Mouse (Mus musculus) liver, embryonic 14.5 days (tissue): ENCODE results near the gene Ntrk3. TPM values are rescaled to one million over a fixed set of nuclear protein-coding genes. Genes with fewer than 3 reads are reported as not detected.

ENCODE experiments used
- ATAC-seq: fragments of 200-750 bp; cut with Nextera tagmentation; 2 replicates; pipeline ENCODE4 v1.8.0; 2017; ENCODE audit warnings: moderate number of reproducible peaks, mild to moderate bottlenecking, moderate library complexity; ENCODE audit not compliant: insufficient read depth
- DNase-seq, 3 experiments: peaks; one replicate each; pipeline ENCODE4 v3.0.0-alpha.2; 2012 to 2013; ENCODE audit warnings: low read depth in 3 of 3, low spot score in 3 of 3
- H3K27ac ChIP-seq: fragments of 300-500 bp; sonication (generic); 2 replicates; pipeline ENCODE4 v1.5.1; 2014; ENCODE audit warnings: moderate library complexity, mild to moderate bottlenecking, control low read depth, inconsistent platforms
- H3K27me3 ChIP-seq: fragments of 300-500 bp; sonication (generic); 2 replicates; pipeline ENCODE4 v1.6.1; 2014; ENCODE audit warnings: mild to moderate bottlenecking, low read length, moderate library complexity; ENCODE audit not compliant: control insufficient read depth, insufficient read depth
- H3K36me3 ChIP-seq: fragments of 300-500 bp; sonication (generic); replicated peaks from 2 replicates; pipeline ENCODE4 v1.6.1; 2014; ENCODE audit warnings: low read depth; ENCODE audit not compliant: control insufficient read depth, insufficient read depth
- H3K4me1 ChIP-seq, 2 experiments: fragments of 200-500 bp in 1 of 2; fragments of 300-500 bp in 1 of 2; sonication (generic) in 1 of 2; replicated peaks; 2 replicates each; pipeline ENCODE4 v1.6.1; 2012 to 2014; ENCODE audit warnings: antibody characterized with exemption in 1 of 2, inconsistent platforms in 1 of 2, low read length in 1 of 2; ENCODE audit not compliant: control insufficient read depth in 2 of 2, insufficient read depth in 2 of 2
- H3K4me2 ChIP-seq: fragments of 300-500 bp; sonication (generic); 2 replicates; pipeline ENCODE4 v1.6.1; 2014; ENCODE audit warnings: low read depth, mild to moderate bottlenecking, control low read depth, moderate library complexity
- H3K4me3 ChIP-seq, 2 experiments: fragments of 200-500 bp in 1 of 2; fragments of 300-500 bp in 1 of 2; sonication (generic) in 1 of 2; 2 replicates each; pipeline ENCODE4 v1.5.1; 2012 to 2014; ENCODE audit warnings: low read depth in 2 of 2, low read length in 2 of 2, mild to moderate bottlenecking in 2 of 2, control low read depth in 1 of 2, inconsistent platforms in 1 of 2, moderate library complexity in 1 of 2; ENCODE audit not compliant: insufficient read depth in 1 of 2
- H3K9ac ChIP-seq: fragments of 300-500 bp; sonication (generic); replicated peaks from 2 replicates; pipeline ENCODE4 v1.6.1; 2014; ENCODE audit warnings: mild to moderate bottlenecking, control low read depth, moderate library complexity
- H3K9me3 ChIP-seq: fragments of 300-500 bp; sonication (generic); 2 replicates; pipeline ENCODE4 v1.6.1; 2016; ENCODE audit warnings: low read length, mixed read lengths; ENCODE audit not compliant: control insufficient read depth
- CTCF ChIP-seq: IDR thresholded peaks from 2 replicates; pipeline ENCODE4 v1.5.1; 2016; ENCODE audit warnings: antibody characterized with exemption, low read depth, control low read depth
- EP300 ChIP-seq: IDR thresholded peaks from 2 replicates; pipeline ENCODE4 v1.6.1; 2016; ENCODE audit warnings: antibody characterized with exemption, low read depth
- WGBS: fragments of 180-500 bp; shearing (Covaris S2); extraction: QIAGEN DNeasy Blood & Tissue Kit; methylation state at CpG from one replicate; pipeline ENCODE4 v1.1.7; 2014; ENCODE audit not compliant: insufficient replicate concordance; 5-methylcytosine and 5-hydroxymethylcytosine counted together
- polyA plus RNA-seq, 2 experiments: library from polyadenylated mRNA; depleted of rRNA in 1 of 2; stranded (reverse) in 1 of 2; unstranded in 1 of 2; fragments of >200 nt; fragmentation: Nextera tagmentation in 1 of 2; extraction: Ambion mirVana in 1 of 2; gene quantifications; 2 replicates each; pipeline versions ENCODE4 v1.2.1 to v1.2.3; 2012 to 2014

Ntrk3 gene
- polyA plus RNA-seq, 2 experiments: 0.14 to 0.25 TPM

DNA sequence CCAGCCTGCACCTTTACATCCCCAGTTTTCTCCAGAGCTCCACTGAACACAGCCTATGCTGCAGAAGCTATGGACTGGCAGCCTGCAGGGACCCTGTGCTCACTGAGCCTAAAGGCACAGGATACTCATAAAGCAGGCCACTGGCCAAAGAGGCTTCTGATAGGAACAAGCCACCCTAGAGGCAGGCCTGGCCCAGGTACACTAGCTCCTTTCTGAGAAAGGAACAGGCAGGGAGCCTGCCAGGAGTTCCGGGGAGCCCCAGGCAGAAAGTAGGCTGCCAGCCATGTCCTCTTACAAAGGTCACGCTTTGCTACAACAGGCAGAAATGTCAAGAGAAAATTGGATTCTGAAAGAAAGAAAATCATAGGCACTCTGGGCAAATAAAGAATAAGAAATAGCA lies 254.8 kb downstream of the Ntrk3 start:
- DNase-seq (no peak), ATAC-seq (no peak)
- no peaks in the 10 kb centered on the region for H3K36me3 ChIP-seq

DNA sequence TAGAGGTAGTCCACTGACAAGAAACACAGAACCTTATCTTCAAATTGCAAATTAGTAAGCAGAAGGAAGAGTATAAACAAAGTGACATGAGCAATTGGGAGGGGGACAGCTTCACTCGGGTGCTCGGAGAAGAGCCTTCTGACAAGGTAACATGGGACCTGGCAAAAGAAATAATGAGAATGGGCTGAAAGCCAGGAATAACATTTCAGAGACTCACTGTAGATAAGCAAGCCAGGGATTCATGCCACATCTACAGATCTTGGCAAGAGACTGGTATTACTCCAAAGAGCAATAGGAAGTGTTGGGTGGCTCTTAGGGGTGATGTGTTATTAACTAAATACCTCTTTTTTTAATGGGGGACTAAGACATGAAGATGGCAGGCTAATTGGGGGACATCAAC lies 258.9 kb downstream of the Ntrk3 start:
- no peak for DNase-seq
- Histone ChIP-seq H3K9ac (no peak overlapping the region), H3K27ac (no peak overlapping the region), H3K9me3 (no peaks in the 10 kb centered on the region), H3K36me3 (no peaks in the 10 kb centered on the region), H3K4me3 (no peak overlapping the region), H3K4me1 (no peaks in the 10 kb centered on the region), H3K27me3 (no peaks in the 10 kb centered on the region), H3K4me2 (no peak overlapping the region)
- no peak for ATAC-seq
- TF ChIP-seq CTCF (no peak), EP300 (no peak)
- 74% methylated on average over 2 of the region's 2 CpGs for WGBS

More for the DNA sequence above, 254.8 kb downstream of the Ntrk3 start:
- H3K4me3 ChIP-seq: no peak overlapping the region
- H3K27ac ChIP-seq: no peak overlapping the region
- 55% methylated on average over 2 of the region's 2 CpGs for WGBS
- no peak overlapping the region for H3K4me2 ChIP-seq
- H3K9ac ChIP-seq: no peak overlapping the region
- TF ChIP-seq CTCF (no peak), EP300 (no peak)
- H3K4me1 ChIP-seq: no peaks in the 10 kb centered on the region
- H3K9me3 ChIP-seq: no peaks in the 10 kb centered on the region
- H3K27me3 ChIP-seq: no peaks in the 10 kb centered on the region

DNA sequence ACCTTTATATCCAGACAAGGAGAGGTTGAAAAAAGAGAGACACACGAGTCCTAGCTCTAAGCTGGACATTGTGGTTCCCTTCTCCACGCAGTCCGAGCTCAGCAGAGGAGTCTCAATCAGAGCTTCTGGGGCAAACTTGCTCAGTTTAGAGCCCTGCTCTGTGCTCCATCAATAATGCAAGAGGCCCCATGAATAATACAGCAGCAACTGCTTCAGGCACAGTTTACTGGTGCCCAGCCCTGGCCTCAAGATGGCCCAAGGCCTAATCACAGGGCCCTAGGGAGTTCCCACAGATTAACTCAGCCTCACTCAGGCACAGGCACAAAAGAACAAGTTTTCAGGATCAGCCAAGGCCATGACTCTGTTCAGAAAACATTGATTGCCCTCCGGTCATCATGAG lies 266.1 kb downstream of the Ntrk3 start:
- Histone ChIP-seq H3K36me3 (no peaks in the 10 kb centered on the region), H3K27me3 (no peaks in the 10 kb centered on the region), H3K9me3 (no peaks in the 10 kb centered on the region), H3K4me1 (no peaks in the 10 kb centered on the region), H3K27ac (no peak overlapping the region), H3K9ac (no peak overlapping the region), H3K4me3 (no peak overlapping the region), H3K4me2 (no peak overlapping the region)
- TF ChIP-seq EP300: no peak
- no peak for TF ChIP-seq CTCF
- no peak for DNase-seq
- no peak for ATAC-seq
- WGBS: 65% methylated on average over 4 of the region's 4 CpGs

GRCm38 (mm10) chr7:78471270-78471669 lies 266.5 kb downstream of the Ntrk3 start:
- Histone ChIP-seq H3K4me1 (no peaks in the 10 kb centered on the region), H3K36me3 (no peaks in the 10 kb centered on the region), H3K4me2 (no peak overlapping the region), H3K27me3 (no peaks in the 10 kb centered on the region), H3K9me3 (no peaks in the 10 kb centered on the region), H3K4me3 (no peak overlapping the region), H3K27ac (no peak overlapping the region), H3K9ac (no peak overlapping the region)
- TF ChIP-seq CTCF: no peak
- TF ChIP-seq EP300: no peak
- ATAC-seq (no peak), DNase-seq (no peak)
- WGBS: 38% methylated on average over 1 of the region's 1 CpGs

DNA sequence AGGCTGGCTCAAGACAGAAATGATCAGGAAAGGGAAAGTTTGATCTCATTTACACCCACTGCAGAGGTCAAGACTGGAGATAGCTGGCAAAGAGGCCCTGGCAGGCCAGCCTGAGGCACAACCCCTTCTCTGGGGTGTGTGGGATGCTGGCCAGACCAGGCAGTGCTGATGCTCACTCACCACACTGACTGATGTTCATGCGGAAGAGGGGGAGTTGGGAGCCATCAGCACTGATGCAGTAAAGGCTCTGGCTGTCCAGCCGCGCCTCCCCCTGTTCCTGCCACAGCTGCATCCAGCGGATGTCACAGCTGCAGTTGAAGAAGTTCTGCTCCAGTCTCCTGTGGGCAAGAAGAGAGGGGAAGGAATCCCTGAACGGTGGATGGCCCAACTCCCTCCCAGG lies 275.2 kb downstream of the Ntrk3 start:
- Histone ChIP-seq H3K9me3 (no peaks in the 10 kb centered on the region), H3K4me1 (no peaks in the 10 kb centered on the region), H3K27me3 (no peaks in the 10 kb centered on the region), H3K36me3 (no peaks in the 10 kb centered on the region), H3K27ac (no peak overlapping the region), H3K9ac (no peak overlapping the region), H3K4me2 (no peak overlapping the region), H3K4me3 (no peak overlapping the region)
- TF ChIP-seq EP300: no peak
- TF ChIP-seq CTCF: no peak
- DNase-seq (no peak), ATAC-seq (no peak)
- 57% methylated on average over 5 of the region's 5 CpGs for WGBS

DNA sequence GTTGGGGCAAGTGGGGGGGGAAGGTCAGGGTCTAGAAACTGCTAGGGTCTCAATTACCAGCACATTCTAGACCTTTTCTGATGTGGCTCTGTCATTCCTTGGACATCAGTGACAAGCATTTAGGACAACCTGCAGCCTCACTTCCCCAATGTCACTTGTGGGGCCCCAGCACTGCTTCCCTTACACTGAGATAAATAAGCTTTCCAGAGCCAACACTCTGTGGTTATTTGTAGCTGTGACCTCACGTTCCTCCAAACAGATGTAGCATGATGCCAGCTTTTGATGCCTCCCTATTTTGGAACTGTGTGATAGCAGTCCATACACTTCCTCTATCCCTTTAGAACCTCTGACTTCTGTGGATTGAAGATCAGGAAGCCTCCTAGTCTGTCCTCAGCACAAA lies 278.8 kb downstream of the Ntrk3 start:
- Histone ChIP-seq H3K4me2 (no peak overlapping the region), H3K36me3 (no peaks in the 10 kb centered on the region), H3K27me3 (no peaks in the 10 kb centered on the region), H3K4me3 (no peak overlapping the region), H3K4me1 (no peaks in the 10 kb centered on the region), H3K9me3 (no peaks in the 10 kb centered on the region), H3K9ac (no peak overlapping the region), H3K27ac (no peak overlapping the region)
- ATAC-seq (no peak), DNase-seq (no peak)
- TF ChIP-seq CTCF: no peak
- no peak for TF ChIP-seq EP300
- WGBS: 38% methylated on average over 1 of the region's 1 CpGs
